Mouse (Mus musculus) G1E (cell line): ENCODE results near the gene Gtpbp1.

Source experiments
- CTCF ChIP-seq: IDR thresholded peaks from 2 replicates; pipeline ENCODE4 v1.5.1; 2012; ENCODE audit warnings: low read depth, low read length, inconsistent platforms, mixed read lengths
- GATA1 ChIP-seq: IDR thresholded peaks from 2 replicates; pipeline ENCODE4 v1.6.1; 2012; ENCODE audit warnings: borderline replicate concordance, low read length, inconsistent platforms, mixed read lengths
- GATA2 ChIP-seq: IDR thresholded peaks from 2 replicates; pipeline ENCODE4 v1.6.1; 2012; ENCODE audit warnings: low read depth, low read length, inconsistent platforms, borderline replicate concordance
- POLR2AphosphoS5 ChIP-seq: IDR thresholded peaks from 2 replicates; pipeline ENCODE4 v1.6.1; 2012; ENCODE audit warnings: low read depth, low read length, inconsistent platforms; ENCODE audit not compliant: insufficient replicate concordance
- TAL1 ChIP-seq: conservative IDR thresholded peaks from 2 replicates; pipeline ENCODE4 v1.6.1; 2012; ENCODE audit warnings: low read depth, low read length, inconsistent platforms, mixed read lengths

DNA sequence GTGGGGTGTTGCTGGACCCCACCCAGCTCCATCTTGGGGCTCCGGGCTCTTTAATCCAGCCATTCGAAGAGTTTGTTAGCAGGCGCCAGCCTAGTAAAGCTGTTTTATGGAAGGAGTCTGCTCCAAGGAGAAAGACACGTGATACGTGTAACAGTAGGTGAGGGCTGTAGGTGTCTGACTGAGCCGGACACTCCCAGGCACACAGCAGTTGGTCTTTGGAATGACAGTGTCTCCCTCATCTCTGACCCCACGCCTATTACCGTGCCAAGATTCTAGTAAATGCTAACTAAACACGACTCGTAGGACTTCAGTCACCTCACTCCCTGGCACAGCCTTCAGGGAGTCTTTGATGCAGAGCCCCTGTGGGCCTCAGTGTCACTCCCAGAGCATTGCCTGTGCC, 54.7 kb downstream of the Gtpbp1 start:
- TF ChIP-seq POLR2AphosphoS5 (no peak), CTCF (no peak), TAL1 (no peak), GATA1 (no peak), GATA2 (no peak)
